Mouse (Mus musculus): ENCODE results near the gene Tmem252. TPM values are rescaled to one million over a fixed set of nuclear protein-coding genes. Genes with fewer than 3 reads are reported as not detected.

Gene Tmem252
- polyA plus RNA-seq, 1 experiment, result 0.40 TPM

DNA sequence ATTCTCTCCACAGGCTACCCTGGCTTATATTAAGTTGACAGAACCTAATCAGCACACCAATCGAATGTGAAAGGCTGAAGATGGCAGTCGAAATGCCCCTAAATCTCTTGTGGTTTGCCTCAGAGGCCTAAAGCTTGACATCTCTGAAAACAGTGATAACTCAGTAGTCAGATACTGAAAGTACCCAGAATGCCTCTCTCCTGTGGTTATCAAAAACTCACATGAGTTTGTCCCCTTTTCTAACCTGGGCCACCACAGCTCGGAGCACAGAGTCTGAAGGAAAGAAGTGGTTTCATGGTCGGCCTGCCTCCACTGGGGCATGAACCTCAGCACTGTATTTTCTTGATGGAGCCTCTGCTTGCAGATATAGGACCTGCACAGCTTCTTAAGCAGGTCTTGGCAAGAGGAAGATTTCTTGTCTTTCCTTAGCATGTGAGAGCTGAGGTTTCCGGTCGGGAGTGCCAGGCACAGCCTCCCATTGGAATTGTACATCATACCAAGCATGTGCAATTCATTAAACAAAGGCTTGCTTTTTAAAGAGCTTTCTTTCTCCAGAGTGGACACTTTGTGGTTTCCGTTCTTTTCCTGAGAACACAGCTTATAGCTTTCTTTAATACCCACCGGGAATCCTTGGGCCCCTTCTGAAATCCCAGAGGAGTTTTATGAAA is 27.5 kb upstream of the Tmem252 start:
- no peak overlapping the region for H3K27ac ChIP-seq (ENCODE audit: control insufficient read depth, insufficient read depth, low read depth, low read length, poor library complexity)
- no peak for TF ChIP-seq POLR2A (IDR thresholded peaks at IDR 0.05; ENCODE audit: borderline replicate concordance, control insufficient read depth, low read depth, low read length)
- no peak for TF ChIP-seq CTCF (IDR thresholded peaks at IDR 0.05; ENCODE audit: control insufficient read depth, insufficient read depth, low read length)
- 44% methylated on average over 8 of the region's 8 CpGs for WGBS
- H3K4me3 ChIP-seq (replicated peaks; ENCODE audit: control insufficient read depth, low read depth, low read length), result no peak overlapping the region
- no peaks in the 10 kb centered on the region; the same call in 1 of the 2 replicates for H3K4me1 ChIP-seq (ENCODE audit: control insufficient read depth, insufficient read depth, low read length)

DNA sequence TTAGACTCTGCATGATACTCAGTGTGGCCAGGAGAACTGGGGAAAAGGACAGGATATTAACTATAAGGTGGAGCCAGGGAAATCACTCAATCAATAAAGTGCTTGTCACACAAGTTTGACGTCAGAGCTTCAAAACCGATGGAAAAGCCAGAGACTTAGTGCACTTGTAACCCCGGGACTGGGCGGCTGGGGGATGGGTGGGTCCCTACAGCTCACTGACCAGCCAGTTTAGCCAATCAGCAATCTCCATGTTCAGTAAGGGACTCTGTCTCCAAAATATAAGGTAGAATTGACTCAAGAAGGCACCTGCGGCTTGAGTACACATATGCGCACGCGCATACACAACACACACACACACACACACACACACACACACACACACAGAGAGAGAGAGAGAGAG is 25.8 kb upstream of the Tmem252 start:
- no peak overlapping the region for H3K27ac ChIP-seq (ENCODE audit: control insufficient read depth, insufficient read depth, low read depth, low read length, poor library complexity)
- WGBS, result 86% methylated on average over 8 of the region's 8 CpGs
- H3K4me3 ChIP-seq (replicated peaks; ENCODE audit: control insufficient read depth, low read depth, low read length), result no peak overlapping the region
- no peaks in the 10 kb centered on the region; the same call in 1 of the 2 replicates for H3K4me1 ChIP-seq (ENCODE audit: control insufficient read depth, insufficient read depth, low read length)
- TF ChIP-seq CTCF (IDR thresholded peaks at IDR 0.05; ENCODE audit: control insufficient read depth, insufficient read depth, low read length) (no peak), POLR2A (IDR thresholded peaks at IDR 0.05; ENCODE audit: borderline replicate concordance, control insufficient read depth, low read depth, low read length) (no peak)

DNA sequence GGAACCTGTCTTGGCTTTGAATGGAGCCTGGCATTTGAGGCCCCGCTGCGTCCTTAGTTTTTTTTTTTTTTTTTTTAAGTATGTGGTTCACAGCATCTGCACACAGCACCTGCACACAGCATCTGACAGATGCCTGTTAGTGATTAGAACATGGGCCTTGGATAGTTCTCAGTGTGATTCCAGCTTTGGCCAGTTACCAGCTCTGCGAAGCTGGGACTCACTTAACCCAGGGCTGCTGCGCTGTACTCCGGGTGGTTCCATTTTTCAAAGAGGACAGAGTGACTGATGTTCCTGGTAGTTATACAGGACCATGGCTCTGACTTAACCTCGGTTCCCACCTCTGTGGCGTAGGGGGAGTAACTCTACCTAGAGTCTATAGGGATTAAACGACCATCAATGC is 23.4 kb upstream of the Tmem252 start:
- Histone ChIP-seq H3K27ac (ENCODE audit: control insufficient read depth, insufficient read depth, low read depth, low read length, poor library complexity) (no peak overlapping the region), H3K4me1 (ENCODE audit: control insufficient read depth, insufficient read depth, low read length) (no peaks in the 10 kb centered on the region; the same call in 1 of the 2 replicates), H3K4me3 (replicated peaks; ENCODE audit: control insufficient read depth, low read depth, low read length) (no peak overlapping the region)
- WGBS, result 80% methylated on average over 8 of the region's 8 CpGs
- TF ChIP-seq CTCF (IDR thresholded peaks at IDR 0.05; ENCODE audit: control insufficient read depth, insufficient read depth, low read length) (no peak), POLR2A (IDR thresholded peaks at IDR 0.05; ENCODE audit: borderline replicate concordance, control insufficient read depth, low read depth, low read length) (no peak)

DNA sequence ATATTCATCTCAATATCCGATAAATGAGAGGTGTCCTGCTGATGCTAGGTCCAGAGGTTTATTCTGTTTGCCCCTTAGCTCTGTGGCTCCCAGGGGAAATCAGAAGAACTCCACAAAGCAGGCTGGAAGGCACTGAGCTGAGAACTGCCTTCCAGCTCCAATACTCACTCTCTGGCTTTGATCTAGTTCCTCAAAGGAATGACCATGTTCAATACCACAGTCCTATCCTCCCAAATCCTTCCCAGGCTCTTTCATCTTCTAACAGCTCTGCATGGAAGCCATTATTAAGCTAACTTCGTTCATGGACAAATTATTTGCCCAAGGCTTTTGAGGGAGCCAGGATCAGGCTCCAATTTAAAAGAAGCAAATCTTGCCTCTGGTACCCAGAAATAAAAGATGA is 22.2 kb upstream of the Tmem252 start:
- 70% methylated on average over 2 of the region's 2 CpGs for WGBS
- no peaks in the 10 kb centered on the region; the same call in 1 of the 2 replicates for H3K4me1 ChIP-seq (ENCODE audit: control insufficient read depth, insufficient read depth, low read length)
- no peak overlapping the region for H3K4me3 ChIP-seq (replicated peaks; ENCODE audit: control insufficient read depth, low read depth, low read length)
- TF ChIP-seq CTCF (IDR thresholded peaks at IDR 0.05; ENCODE audit: control insufficient read depth, insufficient read depth, low read length), result no peak
- H3K27ac ChIP-seq (ENCODE audit: control insufficient read depth, insufficient read depth, low read depth, low read length, poor library complexity), result no peak overlapping the region

DNA sequence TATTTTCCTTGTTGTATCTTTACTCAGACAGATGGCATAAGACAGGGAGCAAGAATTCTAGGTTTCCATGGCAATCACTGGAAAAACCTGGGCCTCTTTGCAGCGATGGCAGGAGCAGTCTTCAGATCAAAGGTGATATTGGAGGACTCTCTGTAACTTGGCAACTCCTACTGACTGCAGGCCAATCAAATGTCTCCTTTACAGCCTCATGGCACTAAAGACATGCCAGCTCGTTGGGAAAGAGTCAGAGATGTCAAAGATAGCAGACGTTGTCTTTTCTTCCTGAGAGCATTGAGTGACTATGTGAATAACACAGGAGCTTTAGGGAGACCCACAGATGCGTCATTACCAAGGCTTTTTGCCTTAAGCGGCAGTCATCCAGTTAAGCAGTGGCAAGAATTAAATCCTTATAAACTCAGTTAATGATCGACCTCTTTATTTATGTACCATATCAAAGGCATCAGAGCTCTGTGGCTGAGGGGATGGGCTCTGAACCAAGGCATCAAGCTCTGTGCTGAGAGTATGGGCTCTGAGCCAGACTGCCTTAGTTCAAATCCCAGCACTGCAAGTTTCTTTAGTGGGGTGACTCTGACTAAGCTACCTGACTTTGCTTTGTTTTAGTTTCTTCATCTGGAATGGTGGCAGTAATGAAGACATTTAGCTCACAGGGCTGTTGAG is 21.3 kb upstream of the Tmem252 start:
- 65% methylated on average over 6 of the region's 6 CpGs for WGBS
- no peaks in the 10 kb centered on the region for H3K4me1 ChIP-seq (ENCODE audit: control insufficient read depth, insufficient read depth, low read length)
- no peak overlapping the region for H3K4me3 ChIP-seq (replicated peaks; ENCODE audit: control insufficient read depth, low read depth, low read length)
- no peak overlapping the region for H3K27ac ChIP-seq (ENCODE audit: control insufficient read depth, insufficient read depth, low read depth, low read length, poor library complexity)
- TF ChIP-seq POLR2A (IDR thresholded peaks at IDR 0.05; ENCODE audit: borderline replicate concordance, control insufficient read depth, low read depth, low read length) (no peak), CTCF (IDR thresholded peaks at IDR 0.05; ENCODE audit: control insufficient read depth, insufficient read depth, low read length) (no peak)

DNA sequence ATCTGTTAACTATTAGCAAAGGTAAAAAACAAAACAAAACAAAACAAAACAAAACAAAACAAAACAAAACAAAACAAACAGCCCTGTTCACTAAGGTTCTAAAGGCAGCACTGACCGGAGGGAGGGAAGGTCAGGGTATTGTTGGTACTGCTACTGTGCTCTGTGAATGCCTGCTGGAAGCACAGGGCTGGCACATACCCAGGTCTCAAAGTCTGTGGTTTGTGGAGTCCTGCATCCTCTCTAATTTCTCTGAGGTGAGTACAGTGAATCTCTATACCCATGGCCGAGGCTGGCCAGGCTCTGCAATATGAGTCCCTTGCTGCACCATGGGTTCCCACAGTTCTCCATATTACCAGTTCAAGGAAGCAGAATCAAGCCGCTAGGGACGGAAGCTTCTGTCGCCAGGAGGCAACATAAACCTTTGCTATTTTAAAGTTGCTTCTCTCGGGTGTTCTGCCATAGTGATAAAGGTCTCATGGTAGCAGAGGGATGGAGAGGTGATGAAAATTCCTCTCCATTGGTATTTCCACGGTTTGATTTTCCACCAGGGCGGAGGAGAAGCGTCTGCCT is 20.5 kb upstream of the Tmem252 start:
- no peak for TF ChIP-seq CTCF (IDR thresholded peaks at IDR 0.05; ENCODE audit: control insufficient read depth, insufficient read depth, low read length)
- no peak for TF ChIP-seq POLR2A (IDR thresholded peaks at IDR 0.05; ENCODE audit: borderline replicate concordance, control insufficient read depth, low read depth, low read length)
- Histone ChIP-seq H3K4me3 (replicated peaks; ENCODE audit: control insufficient read depth, low read depth, low read length) (no peak overlapping the region), H3K4me1 (ENCODE audit: control insufficient read depth, insufficient read depth, low read length) (no peaks in the 10 kb centered on the region), H3K27ac (ENCODE audit: control insufficient read depth, insufficient read depth, low read depth, low read length, poor library complexity) (no peak overlapping the region)
- WGBS, result 78% methylated on average over 9 of the region's 9 CpGs

DNA sequence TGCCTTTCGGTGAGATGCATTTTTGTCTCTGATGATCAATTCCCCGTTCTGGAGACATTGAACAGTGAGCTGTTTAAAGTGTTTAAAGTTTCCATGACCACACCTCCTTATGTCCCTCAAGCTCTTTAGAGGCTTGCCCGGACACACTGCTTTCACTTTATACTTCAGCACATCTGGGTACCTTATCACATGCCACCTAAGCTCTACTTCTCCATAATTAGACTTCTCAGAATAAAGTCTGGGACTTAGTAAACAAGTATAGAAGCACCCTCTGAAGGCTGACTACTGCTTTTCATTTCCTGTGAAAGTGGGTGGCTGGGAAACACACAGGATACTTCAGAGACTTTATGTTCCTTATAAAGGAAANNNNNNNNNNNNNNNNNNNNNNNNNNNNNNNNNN is 16.8 kb upstream of the Tmem252 start:
- 24% methylated on average over 3 of the region's 3 CpGs for WGBS
- Histone ChIP-seq H3K27ac (ENCODE audit: control insufficient read depth, insufficient read depth, low read depth, low read length, poor library complexity) (no peak overlapping the region), H3K4me3 (replicated peaks; ENCODE audit: control insufficient read depth, low read depth, low read length) (no peak overlapping the region), H3K4me1 (ENCODE audit: control insufficient read depth, insufficient read depth, low read length) (no peaks in the 10 kb centered on the region)
- TF ChIP-seq POLR2A (IDR thresholded peaks at IDR 0.05; ENCODE audit: borderline replicate concordance, control insufficient read depth, low read depth, low read length) (no peak), CTCF (IDR thresholded peaks at IDR 0.05; ENCODE audit: control insufficient read depth, insufficient read depth, low read length) (no peak)

DNA sequence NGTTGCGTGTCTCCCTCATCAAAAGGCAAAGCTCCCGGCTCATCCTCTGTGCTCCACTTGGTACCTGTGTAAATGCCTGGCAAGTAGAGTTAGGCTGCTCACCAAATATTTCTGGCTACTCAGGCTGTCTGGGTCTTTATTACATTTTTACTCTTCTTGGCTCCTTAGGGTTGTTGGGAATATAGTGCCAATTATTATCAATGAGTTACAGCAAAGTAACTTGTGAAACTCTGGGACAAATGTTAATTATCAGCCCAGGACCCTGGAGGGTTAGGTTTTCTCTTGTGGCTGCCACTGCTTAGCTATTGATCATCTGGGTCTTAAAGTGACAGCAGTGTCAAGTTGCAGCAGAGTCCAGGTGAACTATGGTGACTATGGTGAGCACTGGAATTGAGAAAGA is 11.5 kb upstream of the Tmem252 start:
- 95% methylated on average over 2 of the region's 2 CpGs for WGBS
- TF ChIP-seq CTCF (IDR thresholded peaks at IDR 0.05; ENCODE audit: control insufficient read depth, insufficient read depth, low read length) (no peak), POLR2A (IDR thresholded peaks at IDR 0.05; ENCODE audit: borderline replicate concordance, control insufficient read depth, low read depth, low read length) (no peak)
- Histone ChIP-seq H3K4me1 (ENCODE audit: control insufficient read depth, insufficient read depth, low read length) (no peaks in the 10 kb centered on the region), H3K27ac (ENCODE audit: control insufficient read depth, insufficient read depth, low read depth, low read length, poor library complexity) (no peak overlapping the region), H3K4me3 (replicated peaks; ENCODE audit: control insufficient read depth, low read depth, low read length) (no peak overlapping the region)
